Mouse (Mus musculus): ENCODE results near the gene Olfr625-ps1. TPM values are rescaled to one million over a fixed set of nuclear protein-coding genes. Genes with fewer than 3 reads are reported as not detected.
A peak's percentile ranks its signal among the peaks of the same experiment; 100 is the strongest.

Olfr625-ps1 gene
- not detected for total RNA-seq (2021)
- long read RNA-seq, experiment 1, result 0 reads
- long read RNA-seq, experiment 2, result 0 reads

- DNase-seq, result no peak
Measured at GRCm38 (mm10) chr7:103682420-103682819, at the start of gene Olfr625-ps1. TSS of gene Olfr625-ps1 (plus strand) at chr7:103682720.

DNA sequence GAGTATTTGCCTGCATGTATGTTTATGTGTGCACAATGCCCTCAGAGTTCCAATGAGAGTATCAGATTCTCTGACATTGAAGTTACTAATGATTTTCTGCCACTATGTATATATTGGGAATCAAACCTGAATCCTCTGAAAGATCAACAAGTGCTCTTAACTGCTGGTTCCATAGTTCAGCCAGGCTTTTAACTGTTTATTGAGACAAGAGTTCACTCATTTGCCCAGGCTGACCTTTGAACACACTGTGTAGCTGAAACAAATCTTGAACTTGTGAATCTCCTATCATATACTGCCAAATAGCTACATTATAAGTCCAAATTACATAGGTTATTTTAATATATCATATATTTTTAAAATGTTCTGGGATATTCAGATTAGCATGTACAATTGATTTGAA, 45.7 kb upstream of the Olfr625-ps1 start:
- no peak for DNase-seq

DNA sequence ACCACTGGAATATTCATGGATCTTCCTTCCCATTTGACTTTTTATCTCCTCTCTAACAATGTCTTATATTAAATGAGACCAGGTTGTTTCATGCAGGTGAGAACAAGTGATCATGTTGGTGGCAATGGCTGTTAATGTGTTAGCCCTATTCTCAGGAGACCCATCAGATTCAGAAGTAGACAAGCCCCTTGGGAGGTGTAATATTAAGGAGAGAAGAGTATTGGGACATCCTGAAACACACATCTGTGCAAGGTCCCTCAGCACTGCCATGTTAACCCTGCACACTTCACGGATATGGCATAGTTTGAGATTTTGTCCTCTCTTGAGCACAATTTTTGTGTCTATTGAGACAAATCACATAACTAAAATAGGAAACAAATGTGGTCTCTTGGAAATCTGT, 39.9 kb upstream of the Olfr625-ps1 start, which contains the start of gene Olfr622:
Gene Olfr622 (minus strand): TSS at position 101 of the 400 bp plus-strand sequence.
- DNase-seq, result no peak

DNA sequence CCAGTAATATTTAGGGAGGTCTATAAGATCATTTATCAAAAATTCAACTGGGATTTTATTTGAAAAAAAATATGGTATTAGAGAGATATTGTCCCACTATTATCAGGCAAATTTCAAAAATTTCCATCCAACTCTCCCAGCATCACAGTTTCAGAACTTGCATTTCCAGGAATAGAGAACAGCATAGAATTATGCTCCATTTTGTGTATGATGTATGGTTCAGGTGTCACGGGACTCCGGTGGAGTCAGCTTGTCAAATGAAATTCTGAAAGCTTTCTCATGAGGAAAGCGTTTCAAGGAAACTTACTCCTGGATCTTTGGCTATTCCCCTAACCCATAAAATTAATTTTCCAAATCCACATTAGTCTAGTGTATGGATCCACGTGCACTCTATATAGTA, 38.5 kb upstream of the Olfr625-ps1 start:
- no peak for DNase-seq

DNA sequence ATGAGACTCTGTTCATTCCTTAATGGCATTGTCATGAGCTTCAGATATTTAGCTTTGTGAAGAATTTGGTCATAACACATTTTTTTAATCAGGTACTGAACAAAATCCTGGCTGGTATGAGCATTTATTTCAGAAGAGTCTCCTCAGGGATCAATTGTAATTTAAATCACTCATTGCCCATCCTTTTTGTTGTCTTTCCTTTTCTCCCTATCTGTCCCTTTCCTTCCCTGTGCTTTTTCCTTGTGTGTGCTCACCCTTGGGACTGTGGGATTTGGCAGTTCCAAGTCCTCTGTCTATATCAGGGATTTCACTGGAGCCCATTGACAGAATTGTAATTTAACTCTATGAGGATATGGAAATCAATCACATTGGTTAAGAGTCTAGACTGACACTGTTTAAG, 18.9 kb upstream of the Olfr625-ps1 start, which contains the start of gene Olfr623:
Gene Olfr623 (minus strand): TSS at position 101 of the 400 bp plus-strand sequence.
- DNase-seq, result no peak

DNA sequence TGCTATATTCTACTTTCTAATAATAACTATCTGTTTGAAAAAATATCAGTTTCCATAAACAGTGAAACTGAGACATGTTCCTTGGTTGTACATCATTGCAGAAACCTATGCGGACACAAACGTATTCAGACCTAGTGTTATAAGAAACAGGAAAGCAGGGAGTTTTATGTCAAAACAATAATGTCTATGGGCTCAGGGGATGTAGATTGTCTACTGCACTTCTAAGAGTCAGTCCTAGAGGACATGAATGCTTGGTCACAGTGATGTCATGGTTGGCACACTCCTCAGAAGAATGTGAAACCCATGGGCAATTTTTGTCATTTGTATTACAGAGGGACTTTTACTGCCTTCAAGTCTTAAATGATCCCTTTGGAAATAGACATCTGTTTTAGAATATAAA, 11.4 kb upstream of the Olfr625-ps1 start, which contains the start of gene Olfr624:
Gene Olfr624 (minus strand): TSS at position 101 of the 400 bp plus-strand sequence.
- DNase-seq, result no peak

DNA sequence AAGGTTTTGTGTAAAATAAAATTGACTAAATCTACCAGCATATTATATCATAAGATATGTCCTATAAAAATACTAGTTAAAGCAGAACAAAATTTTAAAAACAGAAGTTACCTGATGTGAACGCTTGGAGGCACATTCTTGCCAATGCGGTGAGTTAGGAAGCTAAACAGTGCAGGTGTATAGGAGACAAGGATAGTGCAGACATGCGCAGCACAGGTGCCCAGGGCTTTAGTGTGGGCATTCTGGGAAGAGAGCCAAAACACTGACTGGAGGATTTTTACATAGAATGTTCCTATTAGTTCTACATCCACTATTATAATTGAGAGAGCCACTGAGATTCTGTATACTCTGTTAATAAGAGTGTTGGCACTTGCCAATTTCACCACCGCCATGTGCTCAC, 16.9 kb downstream of the Olfr625-ps1 start:
- no peak for DNase-seq

GRCm38 (mm10) chr7:103712024-103712423, 29.5 kb downstream of the Olfr625-ps1 start:
- peak; percentile 1 to 2 for DNase-seq

GRCm38 (mm10) chr7:103714371-103714770, 31.9 kb downstream of the Olfr625-ps1 start, which contains the start of gene Olfr243:
TSS of gene Olfr243 (plus strand) at chr7:103714671.
- no peak for DNase-seq

GRCm38 (mm10) chr7:103716398-103716797, 33.9 kb downstream of the Olfr625-ps1 start:
- DNase-seq, result peak in 1 of 2 experiments; percentile 1

DNA sequence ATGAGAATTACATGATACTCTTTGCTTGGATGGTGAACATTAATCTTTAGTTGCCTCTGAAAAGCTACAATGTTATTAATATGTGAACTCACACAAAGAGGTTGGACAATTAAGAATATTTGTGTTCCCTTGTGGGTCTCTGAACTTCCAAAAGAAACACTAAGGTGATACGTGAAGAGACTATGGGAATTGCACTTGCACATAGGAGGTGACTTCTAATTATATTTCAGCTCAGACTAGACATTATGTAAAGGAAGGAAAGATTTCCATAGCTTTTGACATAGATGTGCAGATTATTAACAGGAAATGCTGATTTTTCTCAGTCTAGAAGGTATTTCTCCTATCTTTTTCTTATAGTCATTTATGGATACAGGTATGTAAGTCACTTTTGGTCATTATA, 47.6 kb downstream of the Olfr625-ps1 start, which contains the start of gene Olfr628:
Gene Olfr628 (plus strand): TSS at position 301 of the 400 bp plus-strand sequence.
- no peak for DNase-seq

Other genes with a start within 250 kb of the Olfr625-ps1 start
- gene Olfr605, start 237.3 kb upstream of the Olfr625-ps1 start, total RNA-seq (2021), result not detected
- not detected for gene Olfr606, start 233.7 kb upstream of the Olfr625-ps1 start, total RNA-seq (2021)
- not detected for gene Olfr607, start 218.6 kb upstream of the Olfr625-ps1 start, total RNA-seq (2021)
- not detected for gene Olfr608, start 212.8 kb upstream of the Olfr625-ps1 start, total RNA-seq (2021)
- not detected for gene Olfr609, start 184.7 kb upstream of the Olfr625-ps1 start, total RNA-seq (2021)
- not detected for gene Olfr610, start 170.6 kb upstream of the Olfr625-ps1 start, total RNA-seq (2021)
- gene Olfr611, start 161.9 kb upstream of the Olfr625-ps1 start, total RNA-seq (2021), result not detected
- gene Olfr612, start 140.0 kb upstream of the Olfr625-ps1 start, total RNA-seq (2021), result not detected
- not detected for gene Olfr613, start 134.6 kb upstream of the Olfr625-ps1 start, total RNA-seq (2021)
- gene Olfr615, start 126.6 kb upstream of the Olfr625-ps1 start, total RNA-seq (2021), result not detected
- gene Olfr616, start 113.6 kb upstream of the Olfr625-ps1 start, total RNA-seq (2021), result not detected
- not detected for gene Olfr617, start 109.7 kb upstream of the Olfr625-ps1 start, total RNA-seq (2021)
- gene Olfr618, start 92.6 kb upstream of the Olfr625-ps1 start, total RNA-seq (2021), result not detected
- gene Olfr619, start 82.1 kb upstream of the Olfr625-ps1 start, total RNA-seq (2021), result not detected
- gene Olfr620, start 70.2 kb upstream of the Olfr625-ps1 start, total RNA-seq (2021), result not detected
- gene Olfr622, start 40.0 kb upstream of the Olfr625-ps1 start, total RNA-seq (2021), result not detected
- not detected for gene Olfr623, start 19.0 kb upstream of the Olfr625-ps1 start, total RNA-seq (2021)
- not detected for gene Olfr624, start 11.5 kb upstream of the Olfr625-ps1 start, total RNA-seq (2021)
- not detected for gene Olfr243, start 32.0 kb downstream of the Olfr625-ps1 start, total RNA-seq (2021)
- not detected for gene Olfr628, start 47.7 kb downstream of the Olfr625-ps1 start, total RNA-seq (2021)
- not detected for gene Olfr629, start 62.2 kb downstream of the Olfr625-ps1 start, total RNA-seq (2021)
- gene Olfr630, start 74.6 kb downstream of the Olfr625-ps1 start, total RNA-seq (2021), result not detected
- not detected for gene Olfr69, start 88.9 kb downstream of the Olfr625-ps1 start, total RNA-seq (2021)
- not detected for gene Olfr68, start 97.0 kb downstream of the Olfr625-ps1 start, total RNA-seq (2021)
- not detected for gene Olfr67, start 109.1 kb downstream of the Olfr625-ps1 start, total RNA-seq (2021)
- 100 to 1,000 TPM; 243 to 471 TPM for gene Hbb-bt, start 131.3 kb downstream of the Olfr625-ps1 start, total RNA-seq (2021)
- 1,000 to 10,000 TPM; 1,998 to 3,266 TPM for gene Hbb-bs, start 145.4 kb downstream of the Olfr625-ps1 start, total RNA-seq (2021)
- not detected for gene Hbb-bh2, start 157.8 kb downstream of the Olfr625-ps1 start, total RNA-seq (2021)
- not detected for gene Hbb-bh1, start 160.4 kb downstream of the Olfr625-ps1 start, total RNA-seq (2021)
- not detected for gene Hbb-y, start 170.5 kb downstream of the Olfr625-ps1 start, total RNA-seq (2021)
- not detected for gene Olfr66, start 203.5 kb downstream of the Olfr625-ps1 start, total RNA-seq (2021)
- not detected for gene Olfr64, start 211.8 kb downstream of the Olfr625-ps1 start, total RNA-seq (2021)
- not detected for gene Olfr65, start 220.8 kb downstream of the Olfr625-ps1 start, total RNA-seq (2021)
- not detected for gene Olfr631, start 246.1 kb downstream of the Olfr625-ps1 start, total RNA-seq (2021)